Mouse (Mus musculus) adrenal gland, postnatal 4 days (tissue): ENCODE data around the gene Hmgn2. TPM values are rescaled to one million over a fixed set of nuclear protein-coding genes. Genes with fewer than 3 reads are reported as not detected.
A peak's percentile ranks its signal among the peaks of the same experiment; 100 is the strongest.

ENCODE experiments used
- DNase-seq, 2 experiments: peaks; one replicate each; pipeline ENCODE4 v3.0.0; 2021 to 2022; ENCODE audit warnings: low spot score in 2 of 2, mixed read lengths in 2 of 2
- total RNA-seq, 2 experiments: library from RNA; stranded (reverse); gene quantifications; 2 replicates each; pipeline ENCODE4 v1.2.3; 2021

The Hmgn2 gene
- total RNA-seq, 2 experiments from 2014 or later, result 497 to 511 TPM

- DNase-seq, result no peak
These were observed 14.5 kb upstream of the Hmgn2 start for GRCm38 (mm10) chr4:133982936-133983335.

- DNase-seq, result no peak
These were observed 12.0 kb upstream of the Hmgn2 start for GRCm38 (mm10) chr4:133980496-133980895.

- DNase-seq, result no peak
These were observed 9.7 kb upstream of the Hmgn2 start for GRCm38 (mm10) chr4:133978021-133978711.

GRCm38 (mm10) chr4:133971741-133972140 is 3.3 kb upstream of the Hmgn2 start:
- no peak for DNase-seq

- no peak for DNase-seq
These were observed 2.4 kb upstream of the Hmgn2 start for GRCm38 (mm10) chr4:133970876-133971275.

- DNase-seq, result no peak
These were observed 1.7 kb upstream of the Hmgn2 start for GRCm38 (mm10) chr4:133970196-133970595.

- no peak for DNase-seq
These were observed 792 bp upstream of the Hmgn2 start for GRCm38 (mm10) chr4:133969114-133969770.

GRCm38 (mm10) chr4:133967866-133968149 is 642 bp downstream of the Hmgn2 start:
- peak; percentile 80 to 89 for DNase-seq

- peak; percentile 97 for DNase-seq
These were observed 1.1 kb downstream of the Hmgn2 start for GRCm38 (mm10) chr4:133967138-133967865.

- no peak for DNase-seq
These were observed 2.0 kb downstream of the Hmgn2 start for GRCm38 (mm10) chr4:133966271-133966940.

- DNase-seq, result no peak
These were observed 5.9 kb downstream of the Hmgn2 start for GRCm38 (mm10) chr4:133962566-133962965.

- DNase-seq, result no peak
These were observed 9.6 kb downstream of the Hmgn2 start for GRCm38 (mm10) chr4:133958884-133959283.

- DNase-seq, result no peak
These were observed 12.1 kb downstream of the Hmgn2 start for GRCm38 (mm10) chr4:133956358-133956757.

GRCm38 (mm10) chr4:133946736-133947135 is 21.7 kb downstream of the Hmgn2 start:
- no peak for DNase-seq

- no peak for DNase-seq
These were observed 24.7 kb downstream of the Hmgn2 start for GRCm38 (mm10) chr4:133943791-133944190.

- DNase-seq, result no peak
These were observed 25.8 kb downstream of the Hmgn2 start for GRCm38 (mm10) chr4:133942679-133943078.

GRCm38 (mm10) chr4:133941576-133941975 is 26.9 kb downstream of the Hmgn2 start:
- no peak for DNase-seq

GRCm38 (mm10) chr4:133940386-133941260 is 27.8 kb downstream of the Hmgn2 start:
- no peak for DNase-seq

GRCm38 (mm10) chr4:133938077-133938476 is 30.4 kb downstream of the Hmgn2 start:
- no peak for DNase-seq

- no peak for DNase-seq
These were observed 36.7 kb downstream of the Hmgn2 start for GRCm38 (mm10) chr4:133931785-133932184.

GRCm38 (mm10) chr4:133931349-133931748 is 37.1 kb downstream of the Hmgn2 start:
- DNase-seq, result no peak
